Mouse (Mus musculus) embryonic facial prominence, embryonic 12.5 days (tissue): ENCODE results near the gene Vwa7. TPM values are rescaled to one million over a fixed set of nuclear protein-coding genes. Genes with fewer than 3 reads are reported as not detected.
"Not testable (repeated sequence)": the region's sequence is repeated elsewhere in the genome, so short reads cannot be mapped to it uniquely, and the experiment has no call there.

Source experiments
- ATAC-seq: fragments of 200-750 bp; cut with Nextera tagmentation; 2 replicates; pipeline ENCODE4 v1.8.0; 2017; ENCODE audit not compliant: insufficient number of reproducible peaks, insufficient read depth, low FRiP score, low TSS enrichment
- H3K27ac ChIP-seq: fragments of 300-500 bp; sonication (generic); 2 replicates; pipeline ENCODE4 v1.5.1; 2016; ENCODE audit warnings: mild to moderate bottlenecking
- H3K27me3 ChIP-seq: fragments of 300-500 bp; sonication (generic); 2 replicates; pipeline ENCODE4 v1.6.1; 2016; ENCODE audit warnings: mild to moderate bottlenecking, moderate library complexity
- H3K36me3 ChIP-seq: fragments of 300-500 bp; sonication (generic); 2 replicates; pipeline ENCODE4 v1.6.1; 2016; ENCODE audit warnings: mild to moderate bottlenecking
- H3K4me1 ChIP-seq: fragments of 300-500 bp; sonication (generic); 2 replicates; pipeline ENCODE4 v1.6.1; 2016
- H3K4me2 ChIP-seq: fragments of 300-500 bp; sonication (generic); replicated peaks from 2 replicates; pipeline ENCODE4 v1.6.1; 2016; ENCODE audit warnings: mild to moderate bottlenecking, moderate library complexity
- H3K4me3 ChIP-seq: fragments of 300-500 bp; sonication (generic); 2 replicates; pipeline ENCODE4 v1.5.1; 2016; ENCODE audit warnings: mild to moderate bottlenecking
- H3K9ac ChIP-seq: fragments of 300-500 bp; sonication (generic); 2 replicates; pipeline ENCODE4 v1.6.1; 2016; ENCODE audit warnings: mild to moderate bottlenecking, moderate library complexity
- H3K9me3 ChIP-seq: fragments of 300-500 bp; sonication (generic); 2 replicates; pipeline ENCODE4 v1.6.1; 2016; ENCODE audit warnings: mild to moderate bottlenecking, moderate library complexity
- WGBS: fragments of 180-500 bp; shearing (Covaris S2); methylation state at CpG from one replicate; pipeline ENCODE4 v1.1.7; 2016; 5-methylcytosine and 5-hydroxymethylcytosine counted together
- polyA plus RNA-seq: library from polyadenylated mRNA; unstranded; fragments of >200 nt; fragmentation: Nextera tagmentation; extraction: Ambion mirVana; gene quantifications from 2 replicates; pipeline ENCODE4 v1.2.1, GENCODE M21; 2016

Gene Vwa7
- polyA plus RNA-seq, 1 experiment from 2014 or later: 0.20 TPM

DNA sequence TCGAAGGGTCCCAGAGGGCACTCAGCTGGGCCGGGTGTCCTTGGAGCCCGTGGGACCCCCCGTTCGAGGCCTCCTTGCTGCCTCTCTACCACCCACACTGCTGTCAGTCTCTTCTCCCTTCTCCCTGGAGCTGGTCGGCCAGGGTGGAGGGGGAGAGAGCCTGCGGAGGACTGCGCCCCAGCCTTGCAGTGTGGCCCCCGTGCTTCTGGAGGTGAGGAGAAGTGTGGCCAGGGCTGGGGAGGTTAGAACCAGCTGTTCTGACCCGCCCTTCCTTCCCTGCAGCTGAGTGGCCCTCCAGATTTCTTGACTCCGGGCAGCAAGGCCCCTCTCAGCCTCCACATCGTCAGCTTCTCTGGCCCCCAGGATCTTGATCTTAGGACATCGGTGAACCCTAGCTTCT lies 7.9 kb downstream of the Vwa7 start:
- Histone ChIP-seq H3K4me3 (no peak overlapping the region), H3K27ac (no peak overlapping the region), H3K9me3 (no peaks in the 10 kb centered on the region), H3K4me1 (peaks cover 29% of the 10 kb centered on the region), H3K9ac (no peak overlapping the region), H3K27me3 (no peaks in the 10 kb centered on the region), H3K4me2 (no peak overlapping the region), H3K36me3 (no peaks in the 10 kb centered on the region)
- no peak for ATAC-seq
- WGBS: 73% methylated on average over 13 of the region's 13 CpGs

DNA sequence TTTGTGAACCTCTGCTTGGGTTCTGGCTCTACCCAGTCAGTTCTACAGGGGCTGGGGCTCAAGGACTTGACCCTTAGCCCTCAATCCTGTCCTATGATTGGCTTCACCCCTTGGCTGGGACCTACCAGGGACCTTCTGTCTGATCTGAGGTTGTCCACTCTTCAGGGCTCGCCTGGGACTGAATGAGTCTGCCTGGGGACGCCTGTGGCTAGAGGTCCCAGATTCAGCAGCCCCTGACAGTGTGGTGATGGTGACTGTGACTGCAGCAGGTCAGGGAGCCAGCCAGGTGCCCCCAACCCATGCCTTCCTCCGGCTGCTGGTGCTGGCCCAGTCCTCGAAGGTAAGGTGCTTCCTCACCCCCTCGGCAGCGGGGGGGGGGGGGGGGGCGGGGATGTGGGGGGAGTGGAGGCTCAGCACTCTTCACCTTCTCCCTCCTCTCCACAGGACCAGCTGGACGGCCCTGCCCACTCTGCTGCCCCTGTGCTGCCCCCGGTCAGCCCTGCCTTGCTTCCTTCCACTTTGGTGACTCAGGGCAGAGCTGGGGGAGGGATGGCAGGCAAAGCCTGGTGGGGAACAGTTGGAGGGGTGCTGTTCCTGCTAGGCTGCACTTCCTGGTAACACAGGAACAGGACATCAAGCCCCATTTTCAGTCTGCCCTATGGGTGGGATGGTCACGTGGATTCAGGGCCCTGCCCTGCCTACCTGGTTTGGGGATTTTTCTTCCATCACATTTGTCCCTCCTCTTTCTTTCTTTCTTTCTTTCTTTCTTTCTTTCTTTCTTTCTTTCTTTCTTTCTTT lies 8.5 kb downstream of the Vwa7 start:
- no peak overlapping the region for H3K4me2 ChIP-seq
- no peaks in the 10 kb centered on the region for H3K36me3 ChIP-seq
- H3K9me3 ChIP-seq: no peaks in the 10 kb centered on the region
- H3K4me1 ChIP-seq: peaks cover 34% of the 10 kb centered on the region
- ATAC-seq: no peak
- no peaks in the 10 kb centered on the region for H3K27me3 ChIP-seq
- H3K4me3 ChIP-seq: no peak overlapping the region
- WGBS: 56% methylated on average over 10 of the region's 10 CpGs
- H3K9ac ChIP-seq: no peak overlapping the region
- no peak overlapping the region for H3K27ac ChIP-seq

DNA sequence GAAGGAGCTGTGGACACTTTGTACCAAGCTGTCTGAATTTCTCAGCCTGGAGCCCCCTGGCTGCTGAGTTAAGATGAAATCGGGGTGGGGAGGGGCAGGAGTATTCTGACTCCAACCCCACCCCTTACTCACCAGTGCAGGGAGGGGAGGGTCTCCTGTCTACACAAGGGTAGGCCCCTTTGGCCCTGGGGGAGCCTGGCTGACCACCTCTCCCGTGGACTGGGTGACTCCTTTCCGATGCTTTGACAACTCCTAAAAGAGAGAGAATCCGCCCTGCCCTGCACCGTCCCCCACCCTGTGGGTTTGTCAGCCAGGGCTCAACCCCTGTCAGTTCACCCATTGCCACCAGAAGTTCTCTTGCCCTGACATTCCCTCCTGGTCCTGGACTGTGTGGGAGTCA lies 9.8 kb downstream of the Vwa7 start:
- no peaks in the 10 kb centered on the region for H3K27me3 ChIP-seq
- ATAC-seq: no peak
- peaks cover 32% of the 10 kb centered on the region for H3K4me1 ChIP-seq
- no peak overlapping the region for H3K4me3 ChIP-seq
- 80% methylated on average over 5 of the region's 5 CpGs for WGBS
- no peaks in the 10 kb centered on the region for H3K36me3 ChIP-seq
- H3K4me2 ChIP-seq: no peak overlapping the region
- peak overlapping the region; percentile 58; the same call in 1 of the 2 replicates for H3K27ac ChIP-seq
- no peak overlapping the region for H3K9ac ChIP-seq
- H3K9me3 ChIP-seq: no peaks in the 10 kb centered on the region

DNA sequence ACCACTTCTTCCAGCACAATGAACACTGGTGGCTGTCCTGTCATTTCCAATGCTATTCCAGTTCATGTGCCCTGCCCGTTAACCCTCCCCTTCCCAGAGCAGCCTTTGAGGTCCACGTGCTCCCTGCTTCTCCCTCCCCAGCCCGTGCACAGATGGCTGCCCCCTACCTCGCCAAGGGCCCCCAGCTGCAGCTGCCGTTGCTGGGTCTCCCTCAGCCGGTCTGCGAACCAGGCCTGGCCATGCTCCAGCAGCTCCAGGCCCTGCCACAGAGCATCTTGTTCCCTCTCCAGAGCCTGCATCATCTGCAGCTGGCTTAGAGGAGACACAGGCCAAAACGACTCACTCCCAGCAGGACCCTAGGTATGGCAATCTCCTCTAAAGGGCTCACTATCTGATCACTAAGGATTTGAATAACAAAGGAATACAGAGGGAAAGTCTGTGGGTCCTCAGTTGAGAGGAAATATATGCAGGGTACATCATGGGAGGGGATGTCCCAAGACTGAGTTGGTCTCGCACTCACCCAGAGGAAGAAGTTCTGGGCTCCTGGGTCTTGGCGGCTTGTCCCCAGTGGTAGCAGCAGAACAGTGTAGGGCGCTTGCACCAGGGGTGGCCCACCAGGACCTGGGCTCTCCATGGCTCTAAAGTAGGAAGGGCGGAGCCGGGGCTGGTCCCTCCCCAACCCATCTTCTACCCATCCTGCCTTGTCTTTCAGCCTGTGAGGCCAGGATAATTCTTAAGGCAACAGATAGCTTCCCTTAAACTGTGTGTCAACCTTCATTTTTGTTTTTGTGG lies 11.1 kb downstream of the Vwa7 start, which contains the start of gene Sapcd1:
Sapcd1 (minus strand) TSS at position 740 of the 792 bp plus-strand sequence.
- Histone ChIP-seq H3K9me3 (no peaks in the 10 kb centered on the region), H3K4me1 (peaks cover 25% of the 10 kb centered on the region), H3K4me2 (peak within 1 kb of the TSS; percentile 40), H3K36me3 (no peaks in the 10 kb centered on the region), H3K27ac (peak within 1 kb of the TSS; percentile 75), H3K4me3 (0 out of 2 replicates have a peak within 1 kb of the TSS, but pooled peaks have one; percentile 10), H3K27me3 (no peaks in the 10 kb centered on the region), H3K9ac (peak within 1 kb of the TSS; percentile 46)
- ATAC-seq: peak; percentile 72
- WGBS: 33% methylated on average over 13 of the region's 13 CpGs

DNA sequence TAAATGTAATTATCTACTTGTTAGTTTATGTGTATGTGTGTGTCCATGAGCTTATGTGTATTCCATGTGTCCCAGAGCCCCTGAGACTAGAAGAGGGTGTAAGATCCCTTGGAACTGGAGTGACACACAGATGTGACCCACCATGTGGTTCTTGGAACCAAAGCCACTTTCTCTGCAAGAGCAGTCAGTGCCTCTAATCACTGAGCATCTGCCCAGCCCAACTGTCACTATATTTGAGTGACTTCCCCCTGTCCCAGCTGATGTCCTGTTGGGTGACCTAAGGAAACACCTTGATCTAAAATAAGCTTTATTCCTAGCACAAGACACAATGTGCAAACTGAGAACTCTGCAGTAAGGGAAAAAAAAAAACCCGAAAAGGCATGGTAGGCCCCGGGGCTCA lies 11.9 kb downstream of the Vwa7 start:
- Histone ChIP-seq H3K27me3 (no peaks in the 10 kb centered on the region), H3K36me3 (no peaks in the 10 kb centered on the region), H3K4me1 (peaks cover 25% of the 10 kb centered on the region), H3K27ac (no peak overlapping the region), H3K9me3 (no peaks in the 10 kb centered on the region), H3K9ac (no peak overlapping the region), H3K4me2 (no peak overlapping the region), H3K4me3 (no peak overlapping the region)
- ATAC-seq: no peak
- WGBS: 71% methylated on average over 2 of the region's 2 CpGs

DNA sequence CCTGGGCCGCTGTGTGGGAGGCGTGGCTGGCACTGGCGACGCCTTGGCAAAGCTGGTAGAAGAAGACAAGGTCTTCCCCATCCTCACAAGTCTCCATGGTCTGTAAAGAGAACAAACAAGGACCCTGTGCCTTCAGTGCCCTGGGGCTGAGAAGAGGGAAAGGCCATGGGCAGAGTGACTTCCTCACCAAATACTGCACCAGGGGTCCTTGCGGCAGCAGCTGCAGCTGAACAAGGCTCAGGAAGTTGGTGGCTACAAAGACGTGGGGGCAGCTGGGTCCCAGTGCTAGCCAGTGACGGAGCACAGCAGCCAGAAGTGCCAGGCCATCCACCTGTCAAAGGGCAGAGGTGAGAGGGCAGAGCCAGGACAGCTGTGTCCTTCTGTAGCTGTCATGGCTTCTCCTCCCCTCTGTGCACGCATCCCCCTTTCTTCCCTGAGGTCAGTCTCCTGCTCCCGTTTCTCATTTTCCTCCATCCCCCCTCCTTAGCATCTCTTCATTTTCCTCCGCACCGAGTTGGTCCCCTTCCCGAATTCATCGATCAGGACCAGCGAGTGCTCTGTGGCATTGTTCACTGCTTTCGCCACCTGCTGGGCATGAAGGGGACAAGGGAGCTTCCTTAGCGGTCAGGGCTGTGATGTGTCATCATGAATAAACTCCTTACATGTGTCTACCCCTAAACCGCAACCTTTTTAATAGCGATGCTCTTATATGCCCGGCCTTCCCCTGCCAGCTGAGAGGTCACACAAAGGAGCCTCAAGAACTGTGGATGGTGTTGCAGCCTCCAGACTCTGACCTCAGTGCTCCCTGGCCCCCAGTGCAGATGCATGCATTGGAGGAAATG lies 13.5 kb downstream of the Vwa7 start:
- H3K4me3 ChIP-seq: no peak overlapping the region
- H3K9me3 ChIP-seq: no peaks in the 10 kb centered on the region
- H3K27me3 ChIP-seq: no peaks in the 10 kb centered on the region
- no peak overlapping the region for H3K27ac ChIP-seq
- H3K9ac ChIP-seq: no peak overlapping the region
- H3K4me1 ChIP-seq: peaks cover 19% of the 10 kb centered on the region
- 32% methylated on average over 19 of the region's 19 CpGs for WGBS
- H3K36me3 ChIP-seq: no peaks in the 10 kb centered on the region
- no peak for ATAC-seq
- no peak overlapping the region; the same call in 1 of the 2 replicates for H3K4me2 ChIP-seq

DNA sequence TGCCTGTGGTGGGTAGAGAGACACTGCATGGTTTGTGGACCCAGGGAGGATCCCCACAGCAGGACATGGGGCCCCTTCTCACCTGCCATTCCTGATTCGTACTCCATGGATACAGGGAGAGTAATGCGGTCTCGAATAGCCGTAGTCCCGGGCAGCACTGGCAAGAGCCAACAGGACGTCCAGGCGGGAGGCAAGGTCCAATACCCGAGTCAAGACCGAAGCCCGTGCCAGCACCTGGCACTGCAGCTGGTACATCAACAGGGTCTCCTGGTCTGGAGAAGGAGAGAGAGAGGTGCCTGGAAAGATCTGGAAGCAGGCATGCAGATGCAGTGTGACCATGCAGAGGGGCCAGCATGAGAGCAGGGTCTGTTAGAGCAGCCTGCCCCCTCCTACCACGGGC lies 14.9 kb downstream of the Vwa7 start:
- no peaks in the 10 kb centered on the region for H3K36me3 ChIP-seq
- H3K4me2 ChIP-seq: no peak overlapping the region
- no peak for ATAC-seq
- H3K27me3 ChIP-seq: no peaks in the 10 kb centered on the region
- H3K4me1 ChIP-seq: peaks cover 17% of the 10 kb centered on the region
- peak overlapping the region; percentile 8; the same call in 1 of the 2 replicates for H3K9ac ChIP-seq
- no peak overlapping the region for H3K27ac ChIP-seq
- WGBS: 91% methylated on average over 11 of the region's 11 CpGs
- H3K4me3 ChIP-seq: no peak overlapping the region
- H3K9me3 ChIP-seq: no peaks in the 10 kb centered on the region

DNA sequence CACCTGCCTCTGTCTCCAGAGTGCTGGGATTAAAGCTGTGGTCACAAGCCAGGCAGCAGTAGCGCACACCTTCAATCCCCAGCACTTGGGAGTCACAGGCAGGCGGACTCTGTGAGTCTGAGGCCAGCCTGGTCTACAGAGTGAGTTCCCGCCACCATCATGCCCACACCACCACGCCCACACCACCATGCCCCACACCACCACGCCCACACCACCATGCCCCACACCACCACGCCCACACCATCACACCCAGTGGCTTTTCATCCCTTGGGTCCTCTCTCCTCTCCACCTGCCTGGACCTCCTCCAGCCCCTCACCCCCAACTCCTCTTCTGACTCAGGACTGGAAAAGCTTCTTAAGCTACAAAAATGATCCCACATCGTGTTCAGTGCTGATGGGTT lies 15.5 kb downstream of the Vwa7 start:
- no peaks in the 10 kb centered on the region for H3K36me3 ChIP-seq
- 86% methylated on average over 7 of the region's 7 CpGs for WGBS
- no peaks in the 10 kb centered on the region for H3K9me3 ChIP-seq
- H3K27me3 ChIP-seq: no peaks in the 10 kb centered on the region
- peaks cover 14% of the 10 kb centered on the region for H3K4me1 ChIP-seq
- H3K4me3 ChIP-seq: no peak overlapping the region
- no peak overlapping the region for H3K4me2 ChIP-seq
- ATAC-seq: no peak
- H3K27ac ChIP-seq: no peak overlapping the region
- H3K9ac ChIP-seq: no peak overlapping the region

DNA sequence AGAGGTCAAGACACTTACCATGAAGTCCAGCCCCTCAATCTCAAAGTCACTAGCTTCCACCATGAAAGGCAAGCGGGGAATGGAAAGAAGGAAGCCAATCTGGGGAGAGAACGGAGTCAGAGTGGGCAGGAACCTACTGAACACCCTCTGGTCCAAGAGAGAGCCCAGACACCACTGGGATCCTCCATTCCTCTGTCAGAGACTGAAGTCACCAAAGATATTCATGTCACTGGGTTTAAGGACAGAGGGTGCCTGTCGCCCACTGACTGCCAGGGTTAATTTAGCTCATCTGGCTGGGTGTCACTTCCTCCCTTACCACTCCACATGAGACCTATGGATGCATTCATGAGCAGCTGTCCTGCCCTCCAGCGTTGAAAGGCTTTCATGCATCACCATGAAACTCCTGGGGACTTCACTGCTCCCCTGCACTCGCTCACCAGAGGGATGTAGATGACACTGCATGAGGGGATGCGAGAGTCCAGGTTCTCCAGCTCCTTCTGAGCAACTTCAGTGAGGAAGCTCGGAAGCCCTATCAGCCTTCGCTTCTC lies 16.0 kb downstream of the Vwa7 start:
- Histone ChIP-seq H3K4me3 (no peak overlapping the region), H3K9me3 (no peaks in the 10 kb centered on the region), H3K27me3 (no peaks in the 10 kb centered on the region), H3K9ac (no peak overlapping the region), H3K36me3 (no peaks in the 10 kb centered on the region), H3K27ac (no peak overlapping the region), H3K4me2 (no peak overlapping the region), H3K4me1 (peaks cover 11% of the 10 kb centered on the region)
- ATAC-seq: no peak
- 72% methylated on average over 8 of the region's 8 CpGs for WGBS

DNA sequence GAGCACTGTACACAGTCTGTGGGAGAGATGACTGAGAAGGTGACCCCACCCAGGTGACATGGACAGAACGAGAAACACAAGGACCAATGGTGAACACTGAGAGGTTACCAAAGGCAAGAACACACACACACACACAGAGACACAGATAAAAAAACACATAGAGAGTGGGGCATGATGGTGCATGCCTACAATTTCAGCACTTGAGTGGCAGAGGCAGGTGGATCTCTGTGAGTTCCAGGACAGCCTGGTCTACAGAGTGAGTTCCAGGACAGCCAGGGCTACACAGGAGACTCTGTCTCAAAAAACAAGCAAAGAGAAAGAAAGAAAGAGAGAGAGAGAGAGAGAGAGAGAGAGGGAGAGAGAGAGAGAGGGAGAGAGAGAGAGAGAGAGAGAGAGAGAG lies 17.3 kb downstream of the Vwa7 start:
- ATAC-seq, H3K36me3 ChIP-seq, H3K4me2 ChIP-seq: not testable (repeated sequence)

DNA sequence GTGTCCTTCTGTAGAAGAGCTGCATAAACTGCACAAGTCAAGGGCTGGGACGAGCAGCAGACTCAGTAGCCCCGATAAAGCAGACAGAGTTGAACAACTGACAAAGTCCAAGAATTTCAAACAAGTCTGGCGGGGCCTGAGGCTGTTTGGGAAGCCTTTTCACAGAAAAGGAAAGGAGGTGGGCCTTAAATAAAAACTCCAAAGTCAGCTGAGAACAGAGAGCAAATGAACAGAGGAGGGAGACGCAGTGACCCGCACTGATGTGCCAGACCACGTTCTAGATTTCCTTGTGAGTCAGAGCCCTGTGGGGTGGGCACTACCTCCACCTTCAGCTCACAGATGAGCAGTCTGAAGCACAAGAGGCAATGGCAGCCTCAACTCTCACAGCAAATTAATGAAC lies 18.5 kb downstream of the Vwa7 start:
- Histone ChIP-seq H3K4me2 (no peak overlapping the region), H3K4me3 (no peak overlapping the region), H3K36me3 (no peaks in the 10 kb centered on the region), H3K9ac (no peak overlapping the region), H3K4me1 (peaks cover 2% of the 10 kb centered on the region; the same call in 1 of the 2 replicates), H3K27me3 (no peaks in the 10 kb centered on the region), H3K27ac (no peak overlapping the region), H3K9me3 (no peaks in the 10 kb centered on the region)
- ATAC-seq: no peak
- WGBS: 68% methylated on average over 6 of the region's 6 CpGs

More for the DNA sequence above, 17.3 kb downstream of the Vwa7 start:
- H3K4me1 ChIP-seq, H3K9me3 ChIP-seq, H3K27me3 ChIP-seq, H3K9ac ChIP-seq, H3K27ac ChIP-seq, H3K4me3 ChIP-seq: not testable (repeated sequence)
- WGBS: 79% methylated on average over 1 of the region's 1 CpGs
